Mouse (Mus musculus) midbrain, embryonic 15.5 days (tissue): ENCODE measurements at regions not wholly inside any gene's neighbourhood (a gene's known extent, or its start where the extent isn't known, plus 50 kb on each side); places are given as distances from the start of the nearest gene placed in this dataset.

Source experiments
- ATAC-seq: fragments of 200-750 bp; cut with Nextera tagmentation; replicated peaks from 2 replicates; pipeline ENCODE4 v1.8.0; 2017; ENCODE audit warnings: moderate TSS enrichment
- H3K27ac ChIP-seq: fragments of 300-500 bp; sonication (generic); 2 replicates; pipeline ENCODE4 v1.5.1; 2015; ENCODE audit warnings: mild to moderate bottlenecking, inconsistent platforms
- H3K27me3 ChIP-seq: fragments of 300-500 bp; sonication (generic); replicated peaks from 2 replicates; pipeline ENCODE4 v1.6.1; 2015; ENCODE audit warnings: inconsistent platforms
- H3K36me3 ChIP-seq: fragments of 300-500 bp; sonication (generic); replicated peaks from 2 replicates; pipeline ENCODE4 v1.6.1; 2015; ENCODE audit warnings: inconsistent platforms
- H3K4me1 ChIP-seq: fragments of 300-500 bp; sonication (generic); 2 replicates; pipeline ENCODE4 v1.6.1; 2015; ENCODE audit warnings: inconsistent platforms
- H3K4me2 ChIP-seq: fragments of 300-500 bp; sonication (generic); 2 replicates; pipeline ENCODE4 v1.6.1; 2015; ENCODE audit warnings: inconsistent platforms, mild to moderate bottlenecking, moderate library complexity
- H3K4me3 ChIP-seq: fragments of 300-500 bp; sonication (generic); 2 replicates; pipeline ENCODE4 v1.5.1; 2015; ENCODE audit warnings: mild to moderate bottlenecking, inconsistent platforms
- H3K9ac ChIP-seq: fragments of 300-500 bp; sonication (generic); 2 replicates; pipeline ENCODE4 v1.6.1; 2015; ENCODE audit warnings: mild to moderate bottlenecking, inconsistent platforms
- H3K9me3 ChIP-seq: fragments of 300-500 bp; sonication (generic); 2 replicates; pipeline ENCODE4 v1.6.1; 2016; ENCODE audit warnings: inconsistent platforms
- WGBS: fragments of 180-500 bp; shearing (Covaris S2); methylation state at CpG from one replicate; pipeline ENCODE4 v1.1.7; 2015; ENCODE audit warnings: mixed read lengths; 5-methylcytosine and 5-hydroxymethylcytosine counted together

GRCm38 (mm10) chr13:44579215-44579614 lies 150.1 kb upstream of the Jarid2 start:
- H3K9me3 ChIP-seq = no peaks in the 10 kb centered on the region
- peaks cover 29% of the 10 kb centered on the region for H3K4me1 ChIP-seq
- ATAC-seq = no peak
- H3K4me3 ChIP-seq = no peak overlapping the region
- no peak overlapping the region for H3K27ac ChIP-seq
- WGBS = 94% methylated on average over 5 of the region's 5 CpGs
- no peaks in the 10 kb centered on the region for H3K27me3 ChIP-seq
- H3K36me3 ChIP-seq = no peaks in the 10 kb centered on the region
- H3K4me2 ChIP-seq = no peak overlapping the region
- no peak overlapping the region for H3K9ac ChIP-seq

GRCm38 (mm10) chr13:44580156-44580736 lies 149.0 kb upstream of the Jarid2 start:
- Histone ChIP-seq H3K36me3 (no peaks in the 10 kb centered on the region), H3K4me1 (peaks cover 29% of the 10 kb centered on the region), H3K9ac (no peak overlapping the region), H3K4me2 (peak overlapping the region; percentile 21; the same call in 1 of the 2 replicates), H3K4me3 (no peak overlapping the region), H3K9me3 (no peaks in the 10 kb centered on the region), H3K27me3 (no peaks in the 10 kb centered on the region), H3K27ac (no peak overlapping the region)
- no peak for ATAC-seq
- WGBS = 32% methylated on average over 15 of the region's 15 CpGs

GRCm38 (mm10) chr13:44580767-44581166 lies 148.5 kb upstream of the Jarid2 start:
- ATAC-seq = no peak
- no peaks in the 10 kb centered on the region for H3K36me3 ChIP-seq

DNA sequence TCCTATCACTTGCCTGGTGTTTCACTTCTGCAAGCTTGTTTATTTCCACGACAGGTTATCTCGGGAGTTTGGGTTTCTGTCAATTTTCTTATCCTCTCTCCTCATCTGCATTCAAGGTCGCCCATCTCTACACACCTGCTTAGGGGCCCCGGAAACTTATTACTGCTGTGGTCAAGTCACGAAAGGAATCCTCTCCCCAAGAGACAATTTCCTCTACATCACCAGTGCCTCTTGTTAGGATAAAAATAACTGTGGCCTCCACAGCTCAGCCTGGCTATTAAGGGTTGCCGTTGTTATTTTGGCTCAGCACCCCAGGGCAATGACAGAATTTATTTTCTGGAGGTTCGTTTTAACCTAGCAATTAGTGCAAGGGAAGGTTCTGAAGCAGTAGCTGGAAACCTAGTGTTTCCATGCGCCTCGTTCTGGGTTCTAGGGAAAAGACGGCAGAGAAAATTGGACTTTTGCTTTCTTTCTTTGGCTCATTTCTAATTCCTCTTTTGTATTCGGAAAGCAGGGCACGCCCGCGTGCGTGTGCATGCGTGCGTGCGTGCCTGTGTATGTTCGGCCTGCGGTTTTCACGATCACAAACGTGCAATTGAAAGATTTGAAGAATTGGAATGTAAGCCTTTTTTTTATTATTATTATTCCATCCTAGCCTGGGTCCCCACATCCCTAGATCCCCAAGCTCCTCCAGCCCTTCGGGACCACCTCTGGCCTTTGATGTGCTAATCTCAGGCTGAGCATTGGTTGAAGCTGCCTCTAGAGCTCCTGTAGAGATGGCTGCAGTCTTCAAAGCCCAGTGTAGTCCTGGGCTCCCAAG lies 147.1 kb upstream of the Jarid2 start:
- peak overlapping the region; percentile 42 for H3K27ac ChIP-seq
- 14% methylated on average over 23 of the region's 23 CpGs for WGBS
- H3K27me3 ChIP-seq = no peaks in the 10 kb centered on the region
- ATAC-seq = peak; percentile 66
- peak overlapping the region; percentile 15 for H3K4me3 ChIP-seq
- H3K36me3 ChIP-seq = no peaks in the 10 kb centered on the region
- peak overlapping the region; percentile 46 for H3K4me2 ChIP-seq
- no peak overlapping the region; the same call in 1 of the 2 replicates for H3K9ac ChIP-seq
- H3K4me1 ChIP-seq = peaks cover 29% of the 10 kb centered on the region
- no peaks in the 10 kb centered on the region for H3K9me3 ChIP-seq

More at GRCm38 (mm10) chr13:44580767-44581166, 148.5 kb upstream of the Jarid2 start:
- no peaks in the 10 kb centered on the region for H3K27me3 ChIP-seq
- H3K4me3 ChIP-seq = no peak overlapping the region
- no peaks in the 10 kb centered on the region for H3K9me3 ChIP-seq
- peaks cover 29% of the 10 kb centered on the region for H3K4me1 ChIP-seq
- H3K4me2 ChIP-seq = peak overlapping the region; percentile 21; the same call in 1 of the 2 replicates
- no peak overlapping the region for H3K27ac ChIP-seq
- H3K9ac ChIP-seq = no peak overlapping the region
- 18% methylated on average over 9 of the region's 9 CpGs for WGBS

DNA sequence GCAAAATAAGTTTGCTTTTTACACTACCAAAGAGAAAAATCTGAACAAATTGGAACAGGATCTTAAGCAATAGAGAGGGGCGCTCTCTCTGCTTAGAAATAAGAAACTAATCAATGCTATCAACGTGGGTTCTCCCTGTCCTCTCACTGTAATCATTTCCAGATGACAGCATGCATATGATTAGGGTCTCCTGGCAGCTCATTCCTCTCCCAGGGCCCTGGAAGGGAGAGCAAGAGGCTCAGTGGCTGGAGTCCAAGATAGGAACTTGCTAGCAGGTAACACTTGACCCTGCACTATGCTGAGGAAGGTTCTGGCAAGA lies 146.5 kb upstream of the Jarid2 start:
- Histone ChIP-seq H3K9me3 (no peaks in the 10 kb centered on the region), H3K4me1 (peaks cover 29% of the 10 kb centered on the region), H3K27ac (peak overlapping the region; percentile 42), H3K9ac (no peak overlapping the region), H3K36me3 (no peaks in the 10 kb centered on the region), H3K27me3 (no peaks in the 10 kb centered on the region), H3K4me3 (peak overlapping the region; percentile 15; the same call in 1 of the 2 replicates), H3K4me2 (peak overlapping the region; percentile 46)
- ATAC-seq = no peak; the same call in 1 of the 2 replicates
- 21% methylated on average over 2 of the region's 2 CpGs for WGBS

DNA sequence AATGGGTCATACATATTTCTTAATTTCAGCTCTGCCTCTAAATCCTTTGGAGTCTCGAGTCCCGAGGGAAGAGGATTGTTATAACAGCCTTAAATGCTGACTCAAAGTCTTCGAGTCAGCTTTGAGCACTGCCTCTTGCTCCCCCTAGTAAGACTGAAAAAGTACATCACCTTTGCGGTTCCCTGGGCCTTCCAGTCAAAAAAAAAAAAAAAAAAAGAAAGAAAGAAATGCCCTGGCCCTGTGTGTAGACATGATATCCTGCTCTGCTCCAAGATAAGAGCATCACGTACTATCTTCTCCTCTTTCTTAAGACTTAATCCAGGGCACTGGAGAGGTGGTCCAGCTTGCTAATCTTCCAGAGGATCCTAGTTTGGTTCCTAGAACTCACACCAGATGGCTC lies 145.7 kb upstream of the Jarid2 start:
- ATAC-seq = no peak
- Histone ChIP-seq H3K4me3 (no peak overlapping the region), H3K9ac (no peak overlapping the region), H3K4me1 (peaks cover 29% of the 10 kb centered on the region), H3K36me3 (no peaks in the 10 kb centered on the region), H3K4me2 (no peak overlapping the region), H3K9me3 (no peaks in the 10 kb centered on the region), H3K27me3 (no peaks in the 10 kb centered on the region), H3K27ac (no peak overlapping the region)
- WGBS = 61% methylated on average over 5 of the region's 5 CpGs

GRCm38 (mm10) chr13:44584151-44584550 lies 145.1 kb upstream of the Jarid2 start:
- H3K4me1 ChIP-seq = peaks cover 29% of the 10 kb centered on the region
- no peaks in the 10 kb centered on the region for H3K27me3 ChIP-seq
- H3K9ac ChIP-seq = no peak overlapping the region
- 37% methylated on average over 8 of the region's 8 CpGs for WGBS
- H3K27ac ChIP-seq = no peak overlapping the region
- H3K36me3 ChIP-seq = no peaks in the 10 kb centered on the region
- no peak overlapping the region for H3K4me2 ChIP-seq
- H3K4me3 ChIP-seq = no peak overlapping the region
- no peak for ATAC-seq
- no peaks in the 10 kb centered on the region for H3K9me3 ChIP-seq

GRCm38 (mm10) chr13:44584551-44584950 lies 144.7 kb upstream of the Jarid2 start:
- Histone ChIP-seq H3K9me3 (no peaks in the 10 kb centered on the region), H3K4me3 (no peak overlapping the region), H3K4me1 (peaks cover 29% of the 10 kb centered on the region), H3K9ac (no peak overlapping the region), H3K4me2 (no peak overlapping the region), H3K27me3 (no peaks in the 10 kb centered on the region), H3K36me3 (no peaks in the 10 kb centered on the region), H3K27ac (no peak overlapping the region)
- no peak for ATAC-seq
- WGBS = 48% methylated on average over 4 of the region's 4 CpGs

GRCm38 (mm10) chr13:44587846-44588245 lies 141.4 kb upstream of the Jarid2 start:
- Histone ChIP-seq H3K4me2 (no peak overlapping the region), H3K36me3 (no peaks in the 10 kb centered on the region), H3K4me3 (no peak overlapping the region), H3K9ac (no peak overlapping the region), H3K9me3 (no peaks in the 10 kb centered on the region), H3K4me1 (peaks cover 6% of the 10 kb centered on the region), H3K27me3 (no peaks in the 10 kb centered on the region), H3K27ac (no peak overlapping the region)
- WGBS = 84% methylated on average over 4 of the region's 4 CpGs
- no peak for ATAC-seq

DNA sequence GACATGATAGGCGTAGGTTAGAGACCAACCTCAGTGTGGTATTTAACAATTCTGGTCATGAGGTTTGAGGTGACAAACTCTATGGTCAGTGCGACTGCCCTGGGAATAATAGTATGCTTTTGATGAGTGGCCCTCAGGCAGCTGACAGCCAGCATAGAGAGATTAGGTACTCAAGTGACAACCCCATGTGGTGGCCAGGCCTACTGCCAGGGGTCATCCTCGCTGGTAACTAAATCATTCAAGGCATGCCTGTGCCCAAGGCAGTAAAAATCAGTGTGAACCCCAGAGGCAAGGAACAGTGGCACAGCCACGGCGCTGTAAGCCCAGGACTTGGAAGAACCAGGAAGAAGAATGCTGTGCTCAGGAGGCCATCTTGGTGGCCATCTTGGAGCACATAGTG lies 134.6 kb upstream of the Jarid2 start:
- no peak overlapping the region for H3K4me3 ChIP-seq
- H3K9ac ChIP-seq = no peak overlapping the region
- ATAC-seq = no peak
- H3K4me2 ChIP-seq = no peak overlapping the region
- H3K4me1 ChIP-seq = no peaks in the 10 kb centered on the region
- no peaks in the 10 kb centered on the region for H3K36me3 ChIP-seq
- 85% methylated on average over 5 of the region's 5 CpGs for WGBS
- H3K9me3 ChIP-seq = no peaks in the 10 kb centered on the region
- H3K27me3 ChIP-seq = no peaks in the 10 kb centered on the region
- no peak overlapping the region for H3K27ac ChIP-seq

GRCm38 (mm10) chr13:44597666-44598065 lies 131.6 kb upstream of the Jarid2 start:
- Histone ChIP-seq H3K9ac (no peak overlapping the region), H3K4me2 (no peak overlapping the region), H3K27ac (no peak overlapping the region), H3K4me3 (no peak overlapping the region), H3K36me3 (no peaks in the 10 kb centered on the region), H3K9me3 (no peaks in the 10 kb centered on the region), H3K4me1 (0 out of 2 replicates have a peak, but pooled peaks cover 6% of the 10 kb centered on the region), H3K27me3 (peaks cover 12% of the 10 kb centered on the region; the same call in 1 of the 2 replicates)
- ATAC-seq = no peak
- 75% methylated on average over 1 of the region's 1 CpGs for WGBS

DNA sequence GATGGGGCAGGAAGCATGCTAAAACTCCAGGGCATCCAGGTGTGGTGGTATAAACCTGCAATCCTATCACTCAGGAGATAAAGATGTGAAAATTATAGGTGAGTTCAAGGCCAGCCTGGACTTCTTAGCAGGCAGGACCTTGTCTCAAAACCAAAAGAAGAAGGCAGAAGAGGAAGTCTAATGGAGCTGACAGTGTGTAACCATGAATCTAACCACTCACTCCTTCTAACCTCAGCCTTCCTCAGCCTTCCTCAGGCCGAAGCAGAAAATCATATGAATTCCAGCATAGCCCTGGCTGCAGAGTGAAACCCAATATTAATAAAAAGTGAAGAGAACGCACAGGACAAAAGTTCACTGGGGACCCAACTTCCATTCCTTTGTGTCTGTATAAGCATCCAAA lies 128.2 kb upstream of the Jarid2 start:
- Histone ChIP-seq H3K27me3 (peaks cover 16% of the 10 kb centered on the region; the same call in 1 of the 2 replicates), H3K9ac (no peak overlapping the region), H3K4me3 (no peak overlapping the region), H3K4me2 (no peak overlapping the region), H3K9me3 (no peaks in the 10 kb centered on the region), H3K4me1 (0 out of 2 replicates have a peak, but pooled peaks cover 6% of the 10 kb centered on the region), H3K36me3 (no peaks in the 10 kb centered on the region), H3K27ac (no peak overlapping the region)
- 64% methylated on average over 2 of the region's 2 CpGs for WGBS
- no peak for ATAC-seq
